Mouse (Mus musculus) spleen, adult 2 months (tissue): ENCODE data around the gene Havcr1. TPM values are rescaled to one million over a fixed set of nuclear protein-coding genes. Genes with fewer than 3 reads are reported as not detected.
"Not testable (repeated sequence)": the region's sequence is repeated elsewhere in the genome, so short reads cannot be mapped to it uniquely, and the experiment has no call there.

Experiments
- DNase-seq, 2 experiments: peaks; one replicate each; pipeline versions ENCODE4 v3.0.0 to v3.0.0-alpha.2; 2012 to 2021; ENCODE audit warnings: low spot score in 2 of 2, low read depth in 1 of 2
- H3K27ac ChIP-seq: fragments of 200-500 bp; 2 replicates; pipeline ENCODE4 v1.5.1; 2012; ENCODE audit warnings: low read length, inconsistent platforms; ENCODE audit not compliant: insufficient read depth
- H3K27me3 ChIP-seq: fragments of 200-500 bp; 2 replicates; pipeline ENCODE4 v1.6.1; 2012; ENCODE audit warnings: mild to moderate bottlenecking, moderate library complexity, low read length, inconsistent platforms; ENCODE audit not compliant: control insufficient read depth, insufficient read depth
- H3K36me3 ChIP-seq: fragments of 200-500 bp; 2 replicates; pipeline ENCODE4 v1.6.1; 2012; ENCODE audit warnings: mild to moderate bottlenecking, low read length, inconsistent platforms; ENCODE audit not compliant: control insufficient read depth, insufficient read depth
- H3K4me1 ChIP-seq: fragments of 200-500 bp; 2 replicates; pipeline ENCODE4 v1.6.1; 2011; ENCODE audit warnings: inconsistent platforms; ENCODE audit not compliant: control insufficient read depth, insufficient read depth, insufficient read length
- H3K4me3 ChIP-seq: fragments of 200-500 bp; 2 replicates; pipeline ENCODE4 v1.5.1; 2011; ENCODE audit warnings: mild to moderate bottlenecking, inconsistent platforms; ENCODE audit not compliant: insufficient read depth, insufficient read length; ENCODE audit errors: extremely low read depth
- CTCF ChIP-seq: fragments of 200-500 bp; IDR thresholded peaks from 2 replicates; pipeline ENCODE4 v1.5.1; 2011; ENCODE audit warnings: mild to moderate bottlenecking, inconsistent platforms; ENCODE audit not compliant: insufficient read depth, insufficient read length, insufficient replicate concordance; ENCODE audit errors: extremely low read depth
- POLR2A ChIP-seq: fragments of 200-500 bp; IDR thresholded peaks from 2 replicates; pipeline ENCODE4 v1.6.1; 2011; ENCODE audit warnings: low read depth, low read length, inconsistent platforms
- WGBS: fragments of 180-500 bp; shearing (Covaris S2); methylation state at CpG from one replicate; pipeline ENCODE4 v1.1.7; 2018; 5-methylcytosine and 5-hydroxymethylcytosine counted together
- polyA plus RNA-seq: library from polyadenylated mRNA; depleted of rRNA; stranded (reverse); fragments of >200 nt; gene quantifications from 2 replicates; pipeline ENCODE4 v1.2.3, GENCODE M21; 2012

The Havcr1 gene
- polyA plus RNA-seq, 1 experiment: 1.9 TPM

DNA sequence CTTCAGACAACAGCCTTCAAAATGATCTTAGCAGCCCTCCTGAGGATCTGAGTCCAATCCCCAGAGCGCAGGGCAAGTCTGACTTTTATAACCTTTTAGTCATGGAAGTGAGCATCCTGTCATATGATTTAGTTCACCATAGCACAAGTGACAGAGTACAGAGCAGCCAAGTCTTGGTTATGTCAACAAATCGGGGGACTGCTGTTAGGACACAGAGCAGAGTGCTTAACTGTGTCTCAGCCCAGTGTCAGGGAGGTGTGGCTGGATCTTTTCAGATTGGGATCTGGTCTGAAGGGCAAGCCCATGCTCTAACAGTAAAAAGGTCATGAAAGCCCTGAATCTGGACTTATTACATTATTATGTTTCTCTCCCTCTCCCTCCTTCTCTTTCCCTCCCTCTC is 18.8 kb downstream of the Havcr1 start:
- TF ChIP-seq CTCF (no peak), POLR2A (no peak)
- WGBS: 61% methylated on average over 2 of the region's 2 CpGs
- DNase-seq: no peak
- Histone ChIP-seq H3K4me1 (no peaks in the 10 kb centered on the region), H3K36me3 (no peaks in the 10 kb centered on the region), H3K27ac (no peak overlapping the region), H3K4me3 (no peak overlapping the region), H3K27me3 (no peaks in the 10 kb centered on the region)

DNA sequence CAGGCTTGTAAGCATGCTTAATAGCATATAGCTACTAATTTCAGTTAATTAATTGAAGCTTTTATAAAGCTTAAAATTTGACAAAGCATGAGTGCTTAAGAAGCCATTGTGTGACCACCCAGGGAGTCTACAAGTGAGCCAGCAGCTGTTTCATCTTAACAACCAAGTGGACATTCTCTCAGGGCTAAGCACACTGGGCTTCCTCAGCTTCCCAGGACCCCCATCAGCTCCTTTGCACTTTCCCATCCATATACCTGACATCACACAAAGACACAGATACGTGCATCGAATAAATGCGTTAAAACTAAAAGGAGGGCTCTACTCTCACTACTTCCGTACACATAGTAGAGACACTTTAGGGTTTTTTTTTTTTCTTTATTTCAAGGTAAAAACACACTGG is 19.8 kb downstream of the Havcr1 start:
- no peak for DNase-seq
- 89% methylated on average over 4 of the region's 4 CpGs for WGBS
- H3K36me3 ChIP-seq: no peaks in the 10 kb centered on the region
- H3K27me3 ChIP-seq: no peaks in the 10 kb centered on the region
- H3K4me3 ChIP-seq: no peak overlapping the region
- no peaks in the 10 kb centered on the region for H3K4me1 ChIP-seq
- no peak overlapping the region for H3K27ac ChIP-seq
- no peak for TF ChIP-seq POLR2A
- no peak for TF ChIP-seq CTCF

DNA sequence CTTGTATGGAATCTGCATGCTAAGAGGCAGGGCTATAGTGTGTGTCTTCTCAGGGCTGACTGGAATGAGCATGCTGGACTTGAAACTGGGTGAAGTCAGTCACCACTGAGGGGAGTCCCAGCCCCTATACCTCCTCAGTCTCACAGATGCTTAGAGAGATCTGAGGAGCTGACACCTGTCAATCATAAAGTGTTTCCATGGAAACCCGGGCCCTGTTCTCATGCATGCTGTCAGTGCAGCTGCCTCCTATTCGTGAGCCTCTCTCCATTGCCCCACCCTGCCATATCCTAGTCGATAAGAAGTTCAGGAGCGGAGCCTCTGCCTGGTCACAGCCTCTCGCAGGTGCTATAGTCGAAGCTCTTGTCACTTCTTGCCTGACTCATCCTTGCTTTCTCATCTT is 20.8 kb downstream of the Havcr1 start:
- H3K27ac ChIP-seq, DNase-seq, H3K4me3 ChIP-seq, H3K27me3 ChIP-seq, H3K4me1 ChIP-seq, H3K36me3 ChIP-seq: not testable (repeated sequence)
- WGBS: 87% methylated on average over 6 of the region's 6 CpGs

DNA sequence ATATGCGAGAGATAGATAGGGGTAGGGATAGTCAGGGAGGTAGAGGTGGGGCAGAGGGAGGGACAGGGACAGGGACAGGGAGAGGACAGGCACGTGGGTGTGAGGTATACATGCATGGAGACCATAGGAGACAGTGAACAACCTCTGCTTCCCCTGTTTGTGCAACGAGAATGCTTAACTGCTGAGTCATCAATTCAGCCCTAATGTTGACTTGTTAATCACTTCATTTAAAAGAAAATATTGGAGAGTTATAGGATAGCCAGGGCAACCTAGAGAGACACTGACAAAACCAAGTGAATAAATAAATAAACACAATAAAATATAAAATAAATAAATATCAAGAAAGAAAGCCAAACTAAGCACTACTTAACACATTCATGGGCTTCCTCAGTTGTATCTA is 42.0 kb downstream of the Havcr1 start:
- no peak for DNase-seq
- H3K4me1 ChIP-seq: no peaks in the 10 kb centered on the region
- no peak overlapping the region for H3K27ac ChIP-seq
- no peak overlapping the region for H3K4me3 ChIP-seq
- 59% methylated on average over 3 of the region's 3 CpGs for whole genome bisulfite sequencing
- TF ChIP-seq CTCF: no peak
- no peak for TF ChIP-seq POLR2A
- no peaks in the 10 kb centered on the region for H3K36me3 ChIP-seq
- no peaks in the 10 kb centered on the region for H3K27me3 ChIP-seq

DNA sequence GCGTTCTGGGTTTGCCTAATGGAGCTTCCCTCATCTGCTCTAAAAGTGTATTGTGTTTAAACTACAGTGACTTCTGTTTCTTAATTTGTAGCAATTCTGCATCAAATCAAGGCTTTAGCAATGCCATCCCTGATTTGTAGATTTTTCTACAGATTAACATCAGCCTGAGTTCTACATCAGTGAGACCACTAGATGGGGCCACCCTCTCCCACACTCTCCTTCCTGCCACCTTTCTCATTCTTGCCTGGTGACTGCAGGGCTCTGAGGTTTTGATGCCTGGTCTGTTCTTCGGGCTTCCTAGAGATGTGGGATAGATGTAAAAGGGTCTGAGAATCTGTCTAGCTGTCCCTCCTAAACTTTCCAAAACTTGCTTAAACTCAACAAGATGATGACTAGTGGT is 44.9 kb downstream of the Havcr1 start:
- Histone ChIP-seq H3K27me3 (no peaks in the 10 kb centered on the region), H3K27ac (no peak overlapping the region), H3K36me3 (no peaks in the 10 kb centered on the region), H3K4me3 (no peak overlapping the region), H3K4me1 (no peaks in the 10 kb centered on the region)
- DNase-seq: peak in 1 of 2 experiments; percentile 5
- WGBS: 75% methylated on average over 2 of the region's 2 CpGs
- TF ChIP-seq CTCF (no peak), POLR2A (no peak)

DNA sequence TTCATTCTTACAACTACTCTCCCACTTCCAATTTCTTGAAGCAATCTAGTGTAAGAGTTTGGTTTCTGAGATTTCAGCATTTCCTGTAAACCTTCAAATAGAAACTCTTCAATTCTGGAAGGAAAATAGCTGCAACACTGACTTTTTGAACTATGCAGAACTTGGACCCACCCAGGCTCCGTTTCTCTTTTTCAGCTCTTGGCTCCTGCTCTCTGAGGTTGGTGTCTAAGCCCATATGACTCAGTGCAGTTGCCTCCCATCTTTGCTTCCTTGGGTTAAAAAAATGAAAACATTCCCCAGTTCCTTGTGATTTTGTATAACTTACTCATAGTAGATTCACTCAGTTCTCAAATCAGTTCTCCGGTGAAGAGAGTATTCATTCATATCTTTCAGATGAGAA is 69.6 kb downstream of the Havcr1 start:
- TF ChIP-seq CTCF (no peak), POLR2A (no peak)
- Histone ChIP-seq H3K4me3 (no peak overlapping the region), H3K4me1 (no peaks in the 10 kb centered on the region), H3K36me3 (no peaks in the 10 kb centered on the region), H3K27me3 (no peaks in the 10 kb centered on the region), H3K27ac (no peak overlapping the region)
- no peak for DNase-seq
- 80% methylated on average over 2 of the region's 2 CpGs for WGBS

DNA sequence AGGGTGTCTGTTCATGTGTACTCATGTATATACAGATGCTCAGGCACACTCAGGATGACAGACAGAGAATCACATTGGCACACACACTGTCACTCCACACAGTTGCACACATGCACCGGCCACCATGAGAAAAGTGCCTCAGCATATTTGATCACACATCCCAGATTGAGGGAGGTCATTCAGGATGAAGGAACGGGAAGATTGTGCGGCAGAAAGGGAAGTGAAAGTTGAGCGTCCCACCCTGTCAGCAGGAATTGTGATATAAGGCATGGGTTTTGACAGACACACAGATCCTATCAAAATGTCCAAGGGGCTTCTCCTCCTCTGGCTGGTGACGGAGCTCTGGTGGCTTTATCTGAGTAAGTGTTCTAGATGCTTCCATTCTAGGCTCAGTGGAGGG is 75.6 kb downstream of the Havcr1 start, which contains the start of gene Timd4:
Timd4 (plus strand) TSS at position 290 of the 400 bp plus-strand sequence.
- no peak for DNase-seq
- Histone ChIP-seq H3K36me3 (no peaks in the 10 kb centered on the region), H3K27me3 (no peaks in the 10 kb centered on the region), H3K4me1 (no peaks in the 10 kb centered on the region), H3K4me3 (no peak within 1 kb of the TSS; the same call in 1 of the 2 replicates), H3K27ac (no peak within 1 kb of the TSS)
- 62% methylated on average over 5 of the region's 5 CpGs for WGBS
- TF ChIP-seq POLR2A (no peak), CTCF (no peak)

DNA sequence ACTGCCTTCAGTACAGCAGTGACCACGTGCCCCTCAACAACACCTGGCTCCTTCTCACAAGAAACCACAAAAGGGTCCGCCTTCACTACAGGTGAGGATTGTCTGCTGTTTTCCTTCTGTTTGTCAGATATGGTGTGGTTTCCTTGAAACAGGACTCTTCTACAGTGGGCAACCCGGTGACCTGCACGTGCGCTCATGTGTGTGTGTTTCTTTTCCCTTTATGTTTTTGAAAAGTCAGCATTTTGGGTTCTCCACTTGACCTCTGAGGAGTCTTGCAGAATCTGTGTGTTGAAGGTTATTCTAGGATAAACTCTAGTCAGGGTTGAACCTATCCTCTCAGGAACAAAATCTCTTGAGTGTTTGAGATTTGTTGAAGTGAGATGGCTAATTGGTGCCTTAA is 82.8 kb downstream of the Havcr1 start:
- Histone ChIP-seq H3K4me1 (no peaks in the 10 kb centered on the region), H3K27me3 (no peaks in the 10 kb centered on the region), H3K27ac (no peak overlapping the region), H3K36me3 (no peaks in the 10 kb centered on the region), H3K4me3 (no peak overlapping the region)
- 83% methylated on average over 5 of the region's 5 CpGs for WGBS
- no peak for TF ChIP-seq POLR2A
- TF ChIP-seq CTCF: no peak
- no peak for DNase-seq
